Mouse (Mus musculus) heart, adult 2 months (tissue): ENCODE measurements around the gene Crocc.

Experiments used
- CTCF ChIP-seq: fragments of 200-600 bp; IDR thresholded peaks from 2 replicates; pipeline ENCODE4 v1.8.1; 2022; ENCODE audit warnings: antibody characterized with exemption, mild to moderate bottlenecking, moderate library complexity
- POLR2A ChIP-seq: fragments of 200-500 bp; IDR thresholded peaks from 2 replicates; pipeline ENCODE4 v1.6.1; 2011; ENCODE audit warnings: mild to moderate bottlenecking, low read depth, low read length, control low read depth; ENCODE audit not compliant: insufficient read depth

- TF ChIP-seq POLR2A: no peak
- no peak for TF ChIP-seq CTCF
Measured at GRCm38 (mm10) chr4:140995811-140996210, 64.5 kb downstream of the Crocc start.
